Mouse (Mus musculus): ENCODE results near the gene Olfr495. TPM values are rescaled to one million over a fixed set of nuclear protein-coding genes. Genes with fewer than 3 reads are reported as not detected.

The Olfr495 gene
- not detected in 2 replicates for polyA plus RNA-seq (2014; fragmentation: Nextera tagmentation; extraction: Ambion mirVana)

GRCm38 (mm10) chr7:108392867-108393266, at the start of gene Olfr495:
Gene Olfr495, plus strand, starts transcription at chr7:108393167.
- no peaks in the 10 kb centered on the region for H3K36me3 ChIP-seq (ENCODE audit: control insufficient read depth, insufficient read depth, low read length)
- no peak within 1 kb of the TSS for H3K9ac ChIP-seq (replicated peaks; ENCODE audit: low read depth, low read length)
- H3K27me3 ChIP-seq (ENCODE audit: control insufficient read depth, insufficient read depth, low read length) = no peaks in the 10 kb centered on the region
- no peak for ATAC-seq (ENCODE audit: insufficient number of reproducible peaks, insufficient read depth, low FRiP score, low read depth)
- H3K4me2 ChIP-seq (replicated peaks; ENCODE audit: low read depth, low read length) = no peak within 1 kb of the TSS
- H3K4me1 ChIP-seq (ENCODE audit: control insufficient read depth, insufficient read depth, low read length) = no peaks in the 10 kb centered on the region
- H3K27ac ChIP-seq (ENCODE audit: low read length) = no peak within 1 kb of the TSS
- no peak within 1 kb of the TSS for H3K4me3 ChIP-seq (ENCODE audit: low read depth, low read length)
- 68% methylated on average over 1 of the region's 1 CpGs for WGBS
- H3K9me3 ChIP-seq (ENCODE audit: control insufficient read depth, low read depth, low read length) = no peaks in the 10 kb centered on the region

DNA sequence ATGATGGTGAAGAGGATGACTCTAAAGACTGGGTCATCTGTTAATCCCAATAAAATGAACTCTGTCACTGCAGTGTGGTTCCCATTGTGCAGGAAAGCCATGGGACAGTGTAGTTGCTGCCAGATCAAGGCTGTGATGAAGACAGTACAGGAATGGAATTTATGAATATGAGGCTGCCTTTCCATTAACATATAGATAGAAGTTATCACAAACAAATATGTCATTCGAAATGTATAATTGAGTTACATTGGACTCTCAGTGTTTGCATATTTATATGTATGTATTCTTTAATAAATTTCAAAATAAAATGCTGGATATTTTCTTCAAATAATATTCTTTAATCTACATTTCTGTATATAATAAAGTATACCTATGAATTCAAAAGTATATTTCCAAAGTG, 46.1 kb upstream of the Olfr495 start, which contains the start of gene Olfr493:
Gene Olfr493 (minus strand): TSS at position 101 of the 400 bp plus-strand sequence.
- H3K4me3 ChIP-seq (ENCODE audit: low read depth, low read length) = no peak within 1 kb of the TSS
- H3K4me1 ChIP-seq (ENCODE audit: control insufficient read depth, insufficient read depth, low read length) = no peaks in the 10 kb centered on the region
- ATAC-seq (ENCODE audit: insufficient number of reproducible peaks, insufficient read depth, low FRiP score, low read depth) = no peak
- no peaks in the 10 kb centered on the region for H3K9me3 ChIP-seq (ENCODE audit: control insufficient read depth, low read depth, low read length)
- H3K36me3 ChIP-seq (ENCODE audit: control insufficient read depth, insufficient read depth, low read length) = no peaks in the 10 kb centered on the region
- H3K27ac ChIP-seq (ENCODE audit: low read length) = no peak within 1 kb of the TSS
- no peaks in the 10 kb centered on the region for H3K27me3 ChIP-seq (ENCODE audit: control insufficient read depth, insufficient read depth, low read length)
- WGBS = 71% methylated on average over 1 of the region's 1 CpGs
- H3K4me2 ChIP-seq (replicated peaks; ENCODE audit: low read depth, low read length) = no peak within 1 kb of the TSS
- no peak within 1 kb of the TSS for H3K9ac ChIP-seq (replicated peaks; ENCODE audit: low read depth, low read length)

DNA sequence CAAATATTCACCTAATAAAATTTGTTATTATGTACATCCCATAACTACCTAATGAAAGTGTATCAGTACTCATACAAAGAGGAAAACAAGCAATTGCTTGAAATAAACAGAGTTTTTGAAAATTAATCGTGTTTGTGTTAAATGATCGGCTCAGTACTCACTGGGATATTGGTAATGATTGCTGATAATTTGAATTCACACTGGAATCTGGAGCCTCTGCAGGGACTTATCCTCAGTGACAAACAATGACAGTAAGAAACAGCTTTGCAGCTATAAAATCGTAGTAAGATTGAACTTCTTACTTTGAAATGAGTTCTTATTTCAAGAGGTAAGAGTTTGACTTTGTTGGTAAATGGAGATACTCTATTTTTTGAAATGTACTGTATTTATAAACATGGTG, 27.9 kb upstream of the Olfr495 start, which contains the start of gene Olfr494:
Gene Olfr494 (plus strand): TSS at position 301 of the 400 bp plus-strand sequence.
- Histone ChIP-seq H3K27ac (ENCODE audit: low read length) (no peak within 1 kb of the TSS), H3K4me2 (replicated peaks; ENCODE audit: low read depth, low read length) (no peak within 1 kb of the TSS), H3K36me3 (ENCODE audit: control insufficient read depth, insufficient read depth, low read length) (no peaks in the 10 kb centered on the region), H3K4me3 (ENCODE audit: low read depth, low read length) (no peak within 1 kb of the TSS), H3K9ac (replicated peaks; ENCODE audit: low read depth, low read length) (no peak within 1 kb of the TSS), H3K27me3 (ENCODE audit: control insufficient read depth, insufficient read depth, low read length) (no peaks in the 10 kb centered on the region), H3K9me3 (ENCODE audit: control insufficient read depth, low read depth, low read length) (no peaks in the 10 kb centered on the region), H3K4me1 (ENCODE audit: control insufficient read depth, insufficient read depth, low read length) (no peaks in the 10 kb centered on the region)
- no peak for ATAC-seq (ENCODE audit: insufficient number of reproducible peaks, insufficient read depth, low FRiP score, low read depth)
- WGBS = 83% methylated on average over 3 of the region's 3 CpGs

GRCm38 (mm10) chr7:108420121-108420520, 27.2 kb downstream of the Olfr495 start, which contains the start of gene Olfr497:
Gene Olfr497, plus strand, starts transcription at chr7:108420421.
- WGBS = 70% methylated on average over 2 of the region's 2 CpGs
- H3K27ac ChIP-seq (ENCODE audit: low read length) = no peak within 1 kb of the TSS
- H3K36me3 ChIP-seq (ENCODE audit: control insufficient read depth, insufficient read depth, low read length) = no peaks in the 10 kb centered on the region
- H3K9me3 ChIP-seq (ENCODE audit: control insufficient read depth, low read depth, low read length) = no peaks in the 10 kb centered on the region
- no peak within 1 kb of the TSS for H3K9ac ChIP-seq (replicated peaks; ENCODE audit: low read depth, low read length)
- ATAC-seq (ENCODE audit: insufficient number of reproducible peaks, insufficient read depth, low FRiP score, low read depth) = no peak
- H3K27me3 ChIP-seq (ENCODE audit: control insufficient read depth, insufficient read depth, low read length) = no peaks in the 10 kb centered on the region
- no peak within 1 kb of the TSS for H3K4me3 ChIP-seq (ENCODE audit: low read depth, low read length)
- no peak within 1 kb of the TSS for H3K4me2 ChIP-seq (replicated peaks; ENCODE audit: low read depth, low read length)
- no peaks in the 10 kb centered on the region for H3K4me1 ChIP-seq (ENCODE audit: control insufficient read depth, insufficient read depth, low read length)

Other genes starting within 250 kb of the Olfr495 start
- not detected in 2 replicates for gene Olfr485, start 233.3 kb upstream of the Olfr495 start, polyA plus RNA-seq (2014; fragmentation: Nextera tagmentation; extraction: Ambion mirVana)
- not detected in 2 replicates for gene Olfr486, start 220.4 kb upstream of the Olfr495 start, polyA plus RNA-seq (2014; fragmentation: Nextera tagmentation; extraction: Ambion mirVana)
- gene Olfr487, start 178.5 kb upstream of the Olfr495 start, polyA plus RNA-seq (2014; fragmentation: Nextera tagmentation; extraction: Ambion mirVana) = not detected in 2 replicates
- gene Olfr488, start 134.8 kb upstream of the Olfr495 start, polyA plus RNA-seq (2014; fragmentation: Nextera tagmentation; extraction: Ambion mirVana) = not detected in 2 replicates
- gene Olfr490, start 104.2 kb upstream of the Olfr495 start, polyA plus RNA-seq (2014; fragmentation: Nextera tagmentation; extraction: Ambion mirVana) = not detected in 2 replicates
- gene Olfr491, start 79.7 kb upstream of the Olfr495 start, polyA plus RNA-seq (2014; fragmentation: Nextera tagmentation; extraction: Ambion mirVana) = not detected in 2 replicates
- not detected in 2 replicates for gene Olfr492, start 69.5 kb upstream of the Olfr495 start, polyA plus RNA-seq (2014; fragmentation: Nextera tagmentation; extraction: Ambion mirVana)
- not detected in 2 replicates for gene Olfr493, start 46.2 kb upstream of the Olfr495 start, polyA plus RNA-seq (2014; fragmentation: Nextera tagmentation; extraction: Ambion mirVana)
- not detected in 2 replicates for gene Olfr494, start 27.8 kb upstream of the Olfr495 start, polyA plus RNA-seq (2014; fragmentation: Nextera tagmentation; extraction: Ambion mirVana)
- not detected in 2 replicates for gene Olfr497, start 27.3 kb downstream of the Olfr495 start, polyA plus RNA-seq (2014; fragmentation: Nextera tagmentation; extraction: Ambion mirVana)
- gene Olfr498, start 72.2 kb downstream of the Olfr495 start, polyA plus RNA-seq (2014; fragmentation: Nextera tagmentation; extraction: Ambion mirVana) = not detected in 2 replicates
- gene Olfr502, start 131.9 kb downstream of the Olfr495 start, polyA plus RNA-seq (2014; fragmentation: Nextera tagmentation; extraction: Ambion mirVana) = not detected in 2 replicates
- not detected in 2 replicates for gene Olfr503, start 151.4 kb downstream of the Olfr495 start, polyA plus RNA-seq (2014; fragmentation: Nextera tagmentation; extraction: Ambion mirVana)
- not detected in 2 replicates for gene Olfr504, start 172.6 kb downstream of the Olfr495 start, polyA plus RNA-seq (2014; fragmentation: Nextera tagmentation; extraction: Ambion mirVana)
- 0.07 TPM in 1 of 2 replicates, not detected in the other for gene Olfr506, start 217.6 kb downstream of the Olfr495 start, polyA plus RNA-seq (2014; fragmentation: Nextera tagmentation; extraction: Ambion mirVana)
- gene Olfr507, start 228.6 kb downstream of the Olfr495 start, polyA plus RNA-seq (2014; fragmentation: Nextera tagmentation; extraction: Ambion mirVana) = not detected in 2 replicates
- not detected in 2 replicates for gene Olfr508, start 236.8 kb downstream of the Olfr495 start, polyA plus RNA-seq (2014; fragmentation: Nextera tagmentation; extraction: Ambion mirVana)